In genomic region chr12:55820119-55820660, GRCm38 (mm10) we compare ENCODE assay signal across 8 mouse cellular contexts. TPM values are rescaled to one million over a fixed set of nuclear protein-coding genes. Genes with fewer than 3 reads are reported as not detected.
DNase-seq lines count a peak whose midpoint lies in the region; ATAC-seq and TF ChIP-seq lines count a peak whose summit lies in the region.

No protein-coding gene starts in this region.

- no peak for TF ChIP-seq EP300 in stomach, postnatal 0 days (optimal IDR thresholded peaks at IDR 0.05)

- no peaks in the 10 kb centered on the region for H3K36me3 ChIP-seq in forebrain, embryonic 14.5 days (ENCODE audit: control insufficient read depth, insufficient read depth, low read length)
- H3K36me3 ChIP-seq in hindbrain, embryonic 10.5 days: 0 out of 2 replicates have a peak, but pooled peaks cover 4% of the 10 kb centered on the region
- H3K36me3 ChIP-seq in limb, embryonic 11.5 days (ENCODE audit: control insufficient read depth, insufficient read depth, low read length): no peaks in the 10 kb centered on the region
- no peaks in the 10 kb centered on the region for H3K36me3 ChIP-seq in midbrain, embryonic 11.5 days (ENCODE audit: control insufficient read depth, insufficient read depth, low read length)
- H3K36me3 ChIP-seq in stomach, postnatal 0 days (ENCODE audit: control insufficient read depth, insufficient read depth, low read length): no peaks in the 10 kb centered on the region

- no peaks in the 10 kb centered on the region for H3K9me3 ChIP-seq in forebrain, embryonic 14.5 days (replicated peaks; ENCODE audit: control insufficient read depth, low read length)
- no peaks in the 10 kb centered on the region for H3K9me3 ChIP-seq in hindbrain, embryonic 10.5 days
- no peaks in the 10 kb centered on the region for H3K9me3 ChIP-seq in limb, embryonic 11.5 days (ENCODE audit: control insufficient read depth, low read length)
- no peaks in the 10 kb centered on the region for H3K9me3 ChIP-seq in midbrain, embryonic 11.5 days (ENCODE audit: control insufficient read depth, low read length)
- no peaks in the 10 kb centered on the region for H3K9me3 ChIP-seq in stomach, postnatal 0 days (ENCODE audit: control insufficient read depth, low read length)

- DNase-seq in layer of hippocampus, postnatal 25 days (ENCODE audit: extremely low spot score in 1 of 2, low spot score in 1 of 2): peak; percentile 15 to 37
- no peak for DNase-seq in layer of hippocampus, postnatal 14 days (ENCODE audit: low spot score in 2 of 2)
- DNase-seq in forebrain, embryonic 14.5 days (ENCODE audit: low spot score): peak; percentile 42
- DNase-seq in hindbrain, embryonic 10.5 days (ENCODE audit: low spot score): no peak
- DNase-seq in limb, embryonic 11.5 days (ENCODE audit: low spot score): no peak
- no peak for DNase-seq in midbrain, embryonic 11.5 days (ENCODE audit: low spot score, missing footprints)
- DNase-seq in stomach, postnatal 0 days (ENCODE audit: low spot score): peak; percentile 61

- H3K4me2 ChIP-seq in forebrain, embryonic 14.5 days (ENCODE audit: low read length): peak overlapping the region; percentile 73
- peak overlapping the region; percentile 75 for H3K4me2 ChIP-seq in limb, embryonic 11.5 days (ENCODE audit: low read depth, severe bottlenecking)
- peak overlapping the region; percentile 45 for H3K4me2 ChIP-seq in midbrain, embryonic 11.5 days
- H3K4me2 ChIP-seq in stomach, postnatal 0 days (replicated peaks; ENCODE audit: low read depth): peak overlapping the region; percentile 70

- TF ChIP-seq POLR2A in bone marrow, adult 2 months (IDR thresholded peaks at IDR 0.05; ENCODE audit: borderline replicate concordance, control insufficient read depth, low read depth, low read length): no peak

- H3K4me1 ChIP-seq in bone marrow, adult 2 months (ENCODE audit: control insufficient read depth, insufficient read depth, low read length): no peaks in the 10 kb centered on the region; the same call in 1 of the 2 replicates
- H3K4me1 ChIP-seq in forebrain, embryonic 14.5 days (ENCODE audit: control insufficient read depth, insufficient read depth, low read length): peaks cover 8% of the 10 kb centered on the region
- peaks cover 17% of the 10 kb centered on the region for H3K4me1 ChIP-seq in hindbrain, embryonic 10.5 days (replicated peaks)
- H3K4me1 ChIP-seq in limb, embryonic 11.5 days (ENCODE audit: control insufficient read depth, insufficient read depth, low read length): no peaks in the 10 kb centered on the region
- peaks cover 7% of the 10 kb centered on the region for H3K4me1 ChIP-seq in midbrain, embryonic 11.5 days (ENCODE audit: control insufficient read depth, insufficient read depth, low read length)
- H3K4me1 ChIP-seq in stomach, postnatal 0 days (replicated peaks; ENCODE audit: control insufficient read depth, insufficient read depth): no peaks in the 10 kb centered on the region

- H3K9ac ChIP-seq in forebrain, embryonic 14.5 days (ENCODE audit: low read length): peak overlapping the region; percentile 91
- peak overlapping the region; percentile 88 for H3K9ac ChIP-seq in limb, embryonic 11.5 days (ENCODE audit: low read length)
- H3K9ac ChIP-seq in midbrain, embryonic 11.5 days (ENCODE audit: low read length): peak overlapping the region; percentile 92
- peak overlapping the region; percentile 92 for H3K9ac ChIP-seq in stomach, postnatal 0 days (ENCODE audit: low read length)

- peak overlapping the region; percentile 97 for H3K27ac ChIP-seq in bone marrow, adult 2 months (ENCODE audit: control insufficient read depth, insufficient read depth, low read depth, low read length, poor library complexity)
- H3K27ac ChIP-seq in forebrain, embryonic 14.5 days (ENCODE audit: low read depth, low read length): peak overlapping the region; percentile 95
- peak overlapping the region; percentile 96 for H3K27ac ChIP-seq in hindbrain, embryonic 10.5 days
- peak overlapping the region; percentile 84 for H3K27ac ChIP-seq in limb, embryonic 11.5 days (replicated peaks; ENCODE audit: low read depth, low read length)
- peak overlapping the region; percentile 90 for H3K27ac ChIP-seq in midbrain, embryonic 11.5 days (ENCODE audit: low read depth, low read length)
- H3K27ac ChIP-seq in stomach, postnatal 0 days (replicated peaks): peak overlapping the region; percentile 96

- under 1% methylated on average over 35 of the region's 35 CpGs for WGBS in bone marrow, adult 2 months
- 1% methylated on average over 35 of the region's 35 CpGs for WGBS in forebrain, embryonic 14.5 days
- WGBS in hindbrain, embryonic 10.5 days: under 1% methylated on average over 35 of the region's 35 CpGs
- WGBS in limb, embryonic 11.5 days: under 1% methylated on average over 35 of the region's 35 CpGs
- 1% methylated on average over 35 of the region's 35 CpGs for WGBS in midbrain, embryonic 11.5 days
- under 1% methylated on average over 33 of the region's 35 CpGs for WGBS in stomach, postnatal 0 days

- no peaks in the 10 kb centered on the region for H3K27me3 ChIP-seq in forebrain, embryonic 14.5 days (replicated peaks; ENCODE audit: control insufficient read depth, insufficient read depth, low read length)
- H3K27me3 ChIP-seq in hindbrain, embryonic 10.5 days (ENCODE audit: insufficient read depth, poor library complexity, severe bottlenecking): no peaks in the 10 kb centered on the region
- no peaks in the 10 kb centered on the region for H3K27me3 ChIP-seq in limb, embryonic 11.5 days (ENCODE audit: control insufficient read depth, insufficient read depth, low read length)
- no peaks in the 10 kb centered on the region for H3K27me3 ChIP-seq in midbrain, embryonic 11.5 days (ENCODE audit: control insufficient read depth, insufficient read depth, low read length)
- no peaks in the 10 kb centered on the region for H3K27me3 ChIP-seq in stomach, postnatal 0 days (ENCODE audit: control insufficient read depth, insufficient read depth, low read length)

- no peak for TF ChIP-seq CTCF in bone marrow, adult 2 months (IDR thresholded peaks at IDR 0.05; ENCODE audit: control insufficient read depth, insufficient read depth, low read length)
- no peak for TF ChIP-seq CTCF in stomach, postnatal 0 days (IDR thresholded peaks at IDR 0.05; ENCODE audit: low read depth)

- H3K4me3 ChIP-seq in bone marrow, adult 2 months (replicated peaks; ENCODE audit: control insufficient read depth, low read depth, low read length): peak overlapping the region; percentile 76
- H3K4me3 ChIP-seq in forebrain, embryonic 14.5 days (ENCODE audit: low read depth, low read length): peak overlapping the region; percentile 87
- peak overlapping the region; percentile 90 for H3K4me3 ChIP-seq in hindbrain, embryonic 10.5 days
- peak overlapping the region; percentile 72 for H3K4me3 ChIP-seq in limb, embryonic 11.5 days (ENCODE audit: low read depth, low read length)
- peak overlapping the region; percentile 64 for H3K4me3 ChIP-seq in midbrain, embryonic 11.5 days (ENCODE audit: low read depth, low read length)
- H3K4me3 ChIP-seq in stomach, postnatal 0 days (ENCODE audit: low read depth, low read length): peak overlapping the region; percentile 94

- peak; percentile 52; the same call in 1 of the 2 replicates for ATAC-seq in forebrain, embryonic 14.5 days
- peak; percentile 49; the same call in 1 of the 2 replicates for ATAC-seq in limb, embryonic 11.5 days (ENCODE audit: insufficient number of reproducible peaks, low FRiP score, low TSS enrichment, low read depth)
- peak; percentile 57 for ATAC-seq in midbrain, embryonic 11.5 days (ENCODE audit: low FRiP score)
- peak; percentile 50 for ATAC-seq in stomach, postnatal 0 days (ENCODE audit: low FRiP score, low TSS enrichment)

RNA-seq across cellular contexts. Expression of gene Ralgapa1, which starts 0.8 kb away (rescaled TPM):
- 100 to 1,000 TPM; 115 to 130 TPM for total RNA-seq in layer of hippocampus, postnatal 25 days (2021)
- 100 to 1,000 TPM; 113 to 125 TPM for total RNA-seq in layer of hippocampus, postnatal 14 days (2021)
- polyA plus RNA-seq in bone marrow, adult 2 months (2011; ENCODE audit: insufficient read depth, insufficient read length, low replicate concordance, missing spikeins): 6.5 and 10.3 TPM in 2 replicates
- 16.6 and 22.2 TPM in 2 replicates for polyA plus RNA-seq in forebrain, embryonic 14.5 days (2014; fragmentation: Nextera tagmentation; extraction: Ambion mirVana)
- 11.0 and 11.7 TPM in 2 replicates for polyA plus RNA-seq in hindbrain, embryonic 10.5 days (2016; fragmentation: Nextera tagmentation; extraction: Ambion mirVana)
- 15.5 and 15.7 TPM in 2 replicates for polyA plus RNA-seq in limb, embryonic 11.5 days (2014; fragmentation: Nextera tagmentation; extraction: Ambion mirVana)
- 19.0 and 19.1 TPM in 2 replicates for polyA plus RNA-seq in midbrain, embryonic 11.5 days (2014; fragmentation: Nextera tagmentation; extraction: Ambion mirVana)
- 7.9 and 8.8 TPM in 2 replicates for polyA plus RNA-seq in stomach, postnatal 0 days (2015; fragmentation: Nextera tagmentation; extraction: Ambion mirVana)

RNA-seq across cellular contexts. Expression of gene Brms1l, which starts 15.9 kb away (rescaled TPM):
- 10 to 100 TPM; 61.6 to 70.7 TPM for total RNA-seq in layer of hippocampus, postnatal 25 days (2021)
- total RNA-seq in layer of hippocampus, postnatal 14 days (2021): 10 to 100 TPM; 62.7 to 64.6 TPM
- 8.5 and 28.3 TPM in 2 replicates for polyA plus RNA-seq in bone marrow, adult 2 months (2011; ENCODE audit: insufficient read depth, insufficient read length, low replicate concordance, missing spikeins)
- 45.1 and 47.4 TPM in 2 replicates for polyA plus RNA-seq in forebrain, embryonic 14.5 days (2014; fragmentation: Nextera tagmentation; extraction: Ambion mirVana)
- 31.8 and 34.9 TPM in 2 replicates for polyA plus RNA-seq in hindbrain, embryonic 10.5 days (2016; fragmentation: Nextera tagmentation; extraction: Ambion mirVana)
- polyA plus RNA-seq in limb, embryonic 11.5 days (2014; fragmentation: Nextera tagmentation; extraction: Ambion mirVana): 39.7 and 42.5 TPM in 2 replicates
- polyA plus RNA-seq in midbrain, embryonic 11.5 days (2014; fragmentation: Nextera tagmentation; extraction: Ambion mirVana): 36.0 and 39.7 TPM in 2 replicates
- 15.5 TPM in 2 replicates for polyA plus RNA-seq in stomach, postnatal 0 days (2015; fragmentation: Nextera tagmentation; extraction: Ambion mirVana)

Comparison
In these comparisons a context has a peak if more than half of its experiments do, and no peak if none do; other contexts are left out.
1. DNase-seq: peak in layer of hippocampus, postnatal 25 days (2 of 2), forebrain, embryonic 14.5 days (single experiment) and stomach, postnatal 0 days (single experiment); none in layer of hippocampus, postnatal 14 days (0 of 2), hindbrain, embryonic 10.5 days (single experiment), limb, embryonic 11.5 days (single experiment) and midbrain, embryonic 11.5 days (single experiment).
2. Peak in every context shown above with its lines, with median percentiles within 50 percentile points of each other: H3K27ac ChIP-seq, H3K4me3 ChIP-seq, ATAC-seq, H3K4me2 ChIP-seq and H3K9ac ChIP-seq.